Mouse (Mus musculus): ENCODE data around the gene Evi5. TPM values are rescaled to one million over a fixed set of nuclear protein-coding genes. Genes with fewer than 3 reads are reported as not detected.

Evi5 gene
- polyA plus RNA-seq, 1 experiment, result 16.5 TPM

DNA sequence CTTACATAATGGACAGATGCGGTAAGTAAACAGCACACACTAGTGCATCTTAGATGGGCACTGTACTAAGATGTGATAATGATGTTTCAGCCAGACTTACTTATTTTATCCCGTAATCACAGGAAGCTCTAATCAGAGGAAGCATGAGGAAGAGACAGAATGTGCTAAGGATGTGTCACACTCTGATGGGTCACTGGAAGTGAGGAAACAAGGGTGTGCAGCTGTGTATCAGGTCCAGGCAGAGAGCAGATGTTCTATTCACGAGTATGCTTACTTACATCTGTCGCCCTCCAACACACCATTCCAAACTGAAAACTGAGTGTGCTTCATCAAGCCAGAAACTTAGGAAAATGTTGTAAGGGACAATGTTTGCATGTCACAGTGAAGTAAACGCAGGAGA lies 102.9 kb downstream of the Evi5 start:
- Histone ChIP-seq H3K4me3 (replicated peaks; ENCODE audit: extremely low read depth, low read depth, low read length) (no peak overlapping the region), H3K4me1 (ENCODE audit: control insufficient read depth, insufficient read depth, low read length) (peaks cover 2% of the 10 kb centered on the region; the same call in 1 of the 2 replicates)
- WGBS, result 44% methylated on average over 5 of the region's 5 CpGs
- no peak for TF ChIP-seq CTCF (IDR thresholded peaks at IDR 0.05; ENCODE audit: insufficient read depth, low read length)
- no peak for TF ChIP-seq POLR2A (IDR thresholded peaks at IDR 0.05; ENCODE audit: borderline replicate concordance, extremely low read depth, low read depth, low read length)
- no peak for DNase-seq

DNA sequence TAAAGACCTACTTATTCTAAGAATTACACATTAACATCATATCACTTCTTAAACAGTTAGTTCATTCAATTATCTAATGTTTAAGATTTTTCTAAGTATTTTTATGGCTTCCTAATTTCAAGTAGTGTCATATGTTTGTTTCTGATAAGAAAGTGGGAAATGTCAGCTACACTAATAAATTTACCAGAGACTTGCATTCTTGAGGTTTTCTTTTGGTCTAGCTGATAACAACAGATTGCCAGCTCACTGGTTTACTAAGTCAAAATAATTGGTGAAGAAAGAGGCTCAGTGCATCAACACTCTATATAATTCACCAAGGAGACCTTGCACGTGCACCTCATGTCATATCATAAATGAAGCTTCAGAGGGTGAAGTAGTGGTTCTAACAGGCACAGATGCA lies 106.7 kb downstream of the Evi5 start:
- TF ChIP-seq POLR2A (IDR thresholded peaks at IDR 0.05; ENCODE audit: borderline replicate concordance, extremely low read depth, low read depth, low read length) (no peak), CTCF (IDR thresholded peaks at IDR 0.05; ENCODE audit: insufficient read depth, low read length) (no peak)
- Histone ChIP-seq H3K4me1 (ENCODE audit: control insufficient read depth, insufficient read depth, low read length) (peaks cover 2% of the 10 kb centered on the region; the same call in 1 of the 2 replicates), H3K4me3 (replicated peaks; ENCODE audit: extremely low read depth, low read depth, low read length) (no peak overlapping the region)
- 95% methylated on average over 1 of the region's 1 CpGs for WGBS
- DNase-seq, result no peak

DNA sequence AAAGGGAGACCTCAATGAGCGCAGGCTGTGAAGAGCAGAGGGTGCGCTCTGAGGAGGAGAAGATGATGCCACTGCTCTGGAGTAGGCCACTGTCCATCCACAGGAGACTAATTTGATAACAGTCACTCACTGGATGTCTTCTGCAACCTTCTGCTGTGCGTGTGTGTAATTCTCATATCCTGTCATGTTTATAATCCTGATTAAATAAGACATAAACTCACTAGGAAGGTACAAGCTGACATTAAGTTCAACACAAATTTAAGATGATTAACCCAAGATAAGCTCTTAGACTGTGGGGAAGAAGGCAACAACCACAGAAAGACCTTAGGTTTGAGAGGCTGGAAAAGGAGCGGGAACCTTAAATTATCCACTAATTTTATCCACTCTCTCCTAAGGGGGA lies 109.0 kb downstream of the Evi5 start:
- TF ChIP-seq CTCF (IDR thresholded peaks at IDR 0.05; ENCODE audit: insufficient read depth, low read length) (no peak), POLR2A (IDR thresholded peaks at IDR 0.05; ENCODE audit: borderline replicate concordance, extremely low read depth, low read depth, low read length) (no peak)
- Histone ChIP-seq H3K4me1 (ENCODE audit: control insufficient read depth, insufficient read depth, low read length) (no peaks in the 10 kb centered on the region; the same call in 1 of the 2 replicates), H3K4me3 (replicated peaks; ENCODE audit: extremely low read depth, low read depth, low read length) (no peak overlapping the region)
- 80% methylated on average over 4 of the region's 4 CpGs for WGBS
- no peak for DNase-seq

GRCm38 (mm10) chr5:107764486-107764885 lies 110.4 kb downstream of the Evi5 start:
- TF ChIP-seq CTCF (IDR thresholded peaks at IDR 0.05; ENCODE audit: insufficient read depth, low read length), result no peak
- no peak for TF ChIP-seq POLR2A (IDR thresholded peaks at IDR 0.05; ENCODE audit: borderline replicate concordance, extremely low read depth, low read depth, low read length)
- WGBS, result 71% methylated on average over 1 of the region's 1 CpGs
- H3K4me1 ChIP-seq (ENCODE audit: control insufficient read depth, insufficient read depth, low read length), result no peaks in the 10 kb centered on the region; the same call in 1 of the 2 replicates
- H3K4me3 ChIP-seq (replicated peaks; ENCODE audit: extremely low read depth, low read depth, low read length), result no peak overlapping the region
- DNase-seq, result no peak

DNA sequence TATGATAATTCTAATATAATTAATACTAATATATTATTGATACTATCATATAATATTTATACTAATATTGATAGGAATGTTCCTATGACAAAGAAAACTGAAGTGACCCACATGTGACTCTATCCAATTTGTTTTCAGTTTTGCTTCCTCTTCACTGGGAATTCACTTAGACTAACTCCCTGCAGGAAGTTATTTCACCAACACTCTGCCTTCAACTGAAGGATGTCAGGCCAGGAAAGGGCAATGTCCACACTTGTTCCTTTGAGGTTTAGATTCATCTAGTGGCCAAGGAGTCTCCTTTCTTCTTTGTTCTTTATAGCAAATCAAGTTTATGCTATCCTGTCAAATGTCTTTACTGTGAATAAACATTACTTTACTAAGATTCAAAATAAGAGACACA lies 111.2 kb downstream of the Evi5 start:
- no peak for DNase-seq
- TF ChIP-seq CTCF (IDR thresholded peaks at IDR 0.05; ENCODE audit: insufficient read depth, low read length), result no peak
- TF ChIP-seq POLR2A (IDR thresholded peaks at IDR 0.05; ENCODE audit: borderline replicate concordance, extremely low read depth, low read depth, low read length), result no peak
- H3K4me1 ChIP-seq (ENCODE audit: control insufficient read depth, insufficient read depth, low read length), result no peaks in the 10 kb centered on the region; the same call in 1 of the 2 replicates

GRCm38 (mm10) chr5:107759121-107759520 lies 115.8 kb downstream of the Evi5 start:
- Histone ChIP-seq H3K4me3 (replicated peaks; ENCODE audit: extremely low read depth, low read depth, low read length) (no peak overlapping the region), H3K4me1 (ENCODE audit: control insufficient read depth, insufficient read depth, low read length) (no peaks in the 10 kb centered on the region; the same call in 1 of the 2 replicates)
- TF ChIP-seq CTCF (IDR thresholded peaks at IDR 0.05; ENCODE audit: insufficient read depth, low read length) (no peak), POLR2A (IDR thresholded peaks at IDR 0.05; ENCODE audit: borderline replicate concordance, extremely low read depth, low read depth, low read length) (no peak)
- no peak for DNase-seq
- 77% methylated on average over 5 of the region's 5 CpGs for WGBS

More for the DNA sequence above, 111.2 kb downstream of the Evi5 start:
- H3K4me3 ChIP-seq (replicated peaks; ENCODE audit: extremely low read depth, low read depth, low read length), result no peak overlapping the region

- H3K4me3 ChIP-seq (replicated peaks; ENCODE audit: extremely low read depth, low read depth, low read length), result no peak overlapping the region
- no peaks in the 10 kb centered on the region; the same call in 1 of the 2 replicates for H3K4me1 ChIP-seq (ENCODE audit: control insufficient read depth, insufficient read depth, low read length)
- DNase-seq, result no peak
- WGBS, result 48% methylated on average over 2 of the region's 2 CpGs
- TF ChIP-seq CTCF (IDR thresholded peaks at IDR 0.05; ENCODE audit: insufficient read depth, low read length) (no peak), POLR2A (IDR thresholded peaks at IDR 0.05; ENCODE audit: borderline replicate concordance, extremely low read depth, low read depth, low read length) (no peak)
Measured at GRCm38 (mm10) chr5:107756072-107756471, 118.8 kb downstream of the Evi5 start.

DNA sequence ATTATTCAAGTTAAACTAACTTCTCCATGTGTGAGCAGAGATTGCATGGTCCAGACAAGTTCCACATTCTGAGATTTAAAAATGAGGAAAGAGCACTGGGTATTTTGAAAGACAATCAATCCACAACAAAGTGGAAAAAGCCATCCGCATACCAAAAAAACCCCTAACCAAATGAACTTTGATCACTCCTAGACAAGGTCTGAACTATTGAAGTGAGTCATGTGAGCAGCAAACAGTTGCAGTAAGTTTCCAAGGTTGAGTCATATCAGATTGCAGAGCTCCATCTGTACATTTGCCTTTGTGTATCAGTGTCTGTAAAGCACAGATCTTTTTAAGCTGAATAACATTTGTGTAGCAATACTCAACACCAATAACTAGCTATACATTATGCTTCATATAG lies 120.2 kb downstream of the Evi5 start:
- peaks cover 6% of the 10 kb centered on the region for H3K4me1 ChIP-seq (ENCODE audit: control insufficient read depth, insufficient read depth, low read length)
- no peak overlapping the region for H3K4me3 ChIP-seq (replicated peaks; ENCODE audit: extremely low read depth, low read depth, low read length)
- DNase-seq, result no peak
- no peak for TF ChIP-seq CTCF (IDR thresholded peaks at IDR 0.05; ENCODE audit: insufficient read depth, low read length)
- TF ChIP-seq POLR2A (IDR thresholded peaks at IDR 0.05; ENCODE audit: borderline replicate concordance, extremely low read depth, low read depth, low read length), result no peak
- WGBS, result 90% methylated on average over 1 of the region's 1 CpGs

DNA sequence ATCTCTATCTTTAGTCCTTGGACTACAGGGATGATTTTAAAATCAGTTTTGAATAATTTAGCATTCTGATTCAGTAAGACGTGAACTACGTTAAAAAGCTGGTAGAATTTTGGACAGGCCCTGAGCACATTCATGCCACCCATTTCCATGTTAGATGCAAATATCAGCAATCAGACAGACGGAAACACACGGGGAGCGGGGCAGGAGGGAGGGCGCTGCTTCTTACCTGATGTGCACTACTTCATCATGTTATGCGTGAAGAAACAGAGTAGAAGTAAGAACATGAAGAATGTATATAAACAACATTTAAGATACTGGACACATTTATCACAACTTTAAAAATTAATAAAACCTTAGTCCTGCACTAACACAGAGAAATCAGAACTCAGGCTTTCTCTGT lies 121.3 kb downstream of the Evi5 start:
- no peak overlapping the region for H3K4me3 ChIP-seq (replicated peaks; ENCODE audit: extremely low read depth, low read depth, low read length)
- H3K4me1 ChIP-seq (ENCODE audit: control insufficient read depth, insufficient read depth, low read length), result peaks cover 11% of the 10 kb centered on the region
- no peak for DNase-seq
- TF ChIP-seq POLR2A (IDR thresholded peaks at IDR 0.05; ENCODE audit: borderline replicate concordance, extremely low read depth, low read depth, low read length) (no peak), CTCF (IDR thresholded peaks at IDR 0.05; ENCODE audit: insufficient read depth, low read length) (no peak)
- 91% methylated on average over 7 of the region's 7 CpGs for WGBS

DNA sequence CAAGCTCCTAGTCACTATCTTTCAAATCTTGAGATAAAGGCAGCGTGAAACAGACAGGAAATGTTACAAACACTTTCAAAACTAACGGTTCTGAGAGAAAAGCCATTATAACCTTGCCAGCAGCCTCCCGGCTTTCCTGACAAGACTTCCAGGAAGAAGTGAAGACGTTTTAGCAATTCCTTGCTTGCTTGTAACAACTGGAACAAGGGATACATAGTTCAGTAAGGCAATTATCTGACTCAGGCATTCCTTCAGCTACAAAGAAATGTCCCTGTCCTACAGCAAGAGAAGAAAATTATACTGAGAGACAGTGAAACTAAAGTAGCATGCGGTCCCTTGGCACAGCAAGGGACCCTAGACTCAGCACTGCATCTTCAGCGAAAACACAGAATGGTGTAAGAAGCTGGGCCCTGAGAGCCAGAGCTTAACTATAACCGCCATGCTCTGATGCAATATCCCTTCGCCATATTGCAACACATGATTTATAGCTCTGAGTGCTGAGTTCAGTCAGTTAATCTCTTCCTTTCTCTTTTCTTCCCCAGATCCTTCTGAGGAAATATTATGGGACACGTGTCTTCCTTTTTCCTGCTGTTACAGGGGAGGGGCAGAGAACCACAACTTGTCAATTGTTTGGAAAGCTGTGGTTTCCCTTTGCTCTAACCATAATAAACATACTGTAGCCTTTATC lies 125.5 kb downstream of the Evi5 start:
- Histone ChIP-seq H3K4me1 (ENCODE audit: control insufficient read depth, insufficient read depth, low read length) (peaks cover 11% of the 10 kb centered on the region), H3K4me3 (replicated peaks; ENCODE audit: extremely low read depth, low read depth, low read length) (no peak overlapping the region)
- no peak for DNase-seq
- whole genome bisulfite sequencing, result 25% methylated on average over 9 of the region's 9 CpGs
- TF ChIP-seq POLR2A (IDR thresholded peaks at IDR 0.05; ENCODE audit: borderline replicate concordance, extremely low read depth, low read depth, low read length), result no peak
- no peak for TF ChIP-seq CTCF (IDR thresholded peaks at IDR 0.05; ENCODE audit: insufficient read depth, low read length)
